Mouse (Mus musculus): Measurements from ENCODE around the gene Fhdc1.

The Fhdc1 gene

GRCm38 (mm10) chr3:84474398-84474797 is 5.8 kb downstream of the Fhdc1 start:
- no peak for DNase-seq (ENCODE audit: low spot score in 2 of 2)

- no peak for DNase-seq (ENCODE audit: low spot score in 2 of 2)
Measured at GRCm38 (mm10) chr3:84472955-84473354, 7.3 kb downstream of the Fhdc1 start.

- DNase-seq (ENCODE audit: low spot score in 2 of 2): no peak
Measured at GRCm38 (mm10) chr3:84472527-84472926, 7.7 kb downstream of the Fhdc1 start.

GRCm38 (mm10) chr3:84471146-84471545 is 9.1 kb downstream of the Fhdc1 start:
- DNase-seq (ENCODE audit: low spot score in 2 of 2): no peak

- DNase-seq (ENCODE audit: low spot score in 2 of 2): no peak
Measured at GRCm38 (mm10) chr3:84468111-84468453, 12.1 kb downstream of the Fhdc1 start.

- DNase-seq (ENCODE audit: low spot score in 2 of 2): no peak
Measured at GRCm38 (mm10) chr3:84467419-84468110, 12.7 kb downstream of the Fhdc1 start.

- no peak for DNase-seq (ENCODE audit: low spot score in 2 of 2)
Measured at GRCm38 (mm10) chr3:84465822-84466500, 14.3 kb downstream of the Fhdc1 start.

GRCm38 (mm10) chr3:84461687-84462086 is 18.5 kb downstream of the Fhdc1 start:
- no peak for DNase-seq (ENCODE audit: low spot score in 2 of 2)

GRCm38 (mm10) chr3:84460952-84461351 is 19.3 kb downstream of the Fhdc1 start:
- DNase-seq (ENCODE audit: low spot score in 2 of 2): no peak

GRCm38 (mm10) chr3:84460499-84460898 is 19.7 kb downstream of the Fhdc1 start:
- DNase-seq (ENCODE audit: low spot score in 2 of 2): no peak

- no peak for DNase-seq (ENCODE audit: low spot score in 2 of 2)
Measured at GRCm38 (mm10) chr3:84455733-84456417, 24.4 kb downstream of the Fhdc1 start.

GRCm38 (mm10) chr3:84450651-84451050 is 29.6 kb downstream of the Fhdc1 start:
- DNase-seq (ENCODE audit: low spot score in 2 of 2): no peak

GRCm38 (mm10) chr3:84449015-84449414 is 31.2 kb downstream of the Fhdc1 start:
- no peak for DNase-seq (ENCODE audit: low spot score in 2 of 2)

- no peak for DNase-seq (ENCODE audit: low spot score in 2 of 2)
Measured at GRCm38 (mm10) chr3:84447803-84448202, 32.4 kb downstream of the Fhdc1 start.

GRCm38 (mm10) chr3:84445838-84446237 is 34.4 kb downstream of the Fhdc1 start:
- no peak for DNase-seq (ENCODE audit: low spot score in 2 of 2)

- no peak for DNase-seq (ENCODE audit: low spot score in 2 of 2)
Measured at GRCm38 (mm10) chr3:84442890-84443289, 37.3 kb downstream of the Fhdc1 start.

- DNase-seq (ENCODE audit: low spot score in 2 of 2): no peak
Measured at GRCm38 (mm10) chr3:84439431-84440210, 40.6 kb downstream of the Fhdc1 start.

GRCm38 (mm10) chr3:84438840-84439239 is 41.4 kb downstream of the Fhdc1 start:
- DNase-seq (ENCODE audit: low spot score in 2 of 2): no peak

- DNase-seq (ENCODE audit: low spot score in 2 of 2): no peak
Measured at GRCm38 (mm10) chr3:84438118-84438517, 42.1 kb downstream of the Fhdc1 start.

GRCm38 (mm10) chr3:84436947-84437346 is 43.3 kb downstream of the Fhdc1 start:
- no peak for DNase-seq (ENCODE audit: low spot score in 2 of 2)

- DNase-seq (ENCODE audit: low spot score in 2 of 2): no peak
Measured at GRCm38 (mm10) chr3:84435288-84436043, 44.8 kb downstream of the Fhdc1 start.

All from thymus, postnatal 10 days (tissue).